Mouse (Mus musculus): ENCODE measurements around the gene Map3k14. TPM values are rescaled to one million over a fixed set of nuclear protein-coding genes. Genes with fewer than 3 reads are reported as not detected.

Gene Map3k14
- polyA plus RNA-seq (2016; fragmentation: Nextera tagmentation; extraction: Ambion mirVana): 4.0 TPM in 2 replicates

- Histone ChIP-seq H3K4me3 (peak within 1 kb of the TSS; percentile 66), H3K27ac (peak within 1 kb of the TSS; percentile 90), H3K36me3 (replicated peaks) (no peaks in the 10 kb centered on the region), H3K9me3 (no peaks in the 10 kb centered on the region), H3K27me3 (ENCODE audit: poor library complexity, severe bottlenecking) (0 out of 2 replicates have a peak, but pooled peaks cover 4% of the 10 kb centered on the region), H3K4me1 (peaks cover 80% of the 10 kb centered on the region)
- peak; percentile 99 for DNase-seq (ENCODE audit: extremely low spot score, low spot score)
- 1% methylated on average over 55 of the region's 55 CpGs for whole genome bisulfite sequencing
Measured at GRCm38 (mm10) chr11:103267346-103268219, at the start of gene Map3k14. Map3k14 (minus strand) TSS chr11:103267472.

- whole genome bisulfite sequencing: 80% methylated on average over 5 of the region's 5 CpGs
- Histone ChIP-seq H3K9me3 (no peaks in the 10 kb centered on the region), H3K4me3 (no peak overlapping the region), H3K36me3 (replicated peaks) (no peaks in the 10 kb centered on the region), H3K27ac (no peak overlapping the region), H3K4me1 (peaks cover 20% of the 10 kb centered on the region), H3K27me3 (ENCODE audit: poor library complexity, severe bottlenecking) (peaks cover 12% of the 10 kb centered on the region)
- no peak for DNase-seq (ENCODE audit: extremely low spot score, low spot score)
Measured at GRCm38 (mm10) chr11:103315379-103315778, 48.1 kb upstream of the Map3k14 start.

DNA sequence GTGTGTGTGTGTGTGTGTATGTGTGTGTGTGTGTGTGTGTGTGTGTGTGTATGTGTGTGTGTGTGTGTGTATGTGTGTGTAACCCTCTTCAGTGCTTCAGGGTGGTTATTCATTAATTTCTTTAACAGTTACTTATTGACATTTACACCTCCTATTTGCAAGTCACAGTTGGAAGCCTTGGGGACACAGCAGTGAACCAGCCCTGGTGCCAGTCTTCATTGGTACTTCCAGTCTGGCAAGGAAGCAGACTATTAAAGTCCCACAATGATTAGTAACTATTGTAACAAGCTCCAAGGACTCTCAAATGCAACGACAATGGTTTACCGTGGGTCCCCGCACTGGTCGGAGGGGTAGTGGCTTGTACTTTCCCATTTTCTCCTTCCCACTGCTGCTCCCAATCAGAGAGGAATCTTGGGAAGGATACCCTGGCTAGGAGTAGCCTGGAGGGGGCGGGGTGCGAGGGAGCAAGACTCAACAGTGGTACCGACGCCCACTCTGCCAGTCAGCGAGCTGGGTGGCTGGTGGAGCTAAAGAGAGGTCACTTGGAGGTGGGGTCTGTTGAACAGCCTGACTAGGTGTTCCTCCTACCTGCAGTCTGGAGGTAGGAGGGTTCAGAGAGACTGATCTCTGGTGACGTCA lies 47.6 kb upstream of the Map3k14 start:
- Histone ChIP-seq H3K27ac (no peak overlapping the region), H3K4me3 (no peak overlapping the region), H3K27me3 (ENCODE audit: poor library complexity, severe bottlenecking) (peaks cover 12% of the 10 kb centered on the region), H3K9me3 (no peaks in the 10 kb centered on the region), H3K36me3 (replicated peaks) (no peaks in the 10 kb centered on the region), H3K4me1 (peaks cover 20% of the 10 kb centered on the region)
- no peak for DNase-seq (ENCODE audit: extremely low spot score, low spot score)
- 81% methylated on average over 10 of the region's 10 CpGs for WGBS

- 85% methylated on average over 6 of the region's 6 CpGs for WGBS
- H3K27me3 ChIP-seq (ENCODE audit: poor library complexity, severe bottlenecking): peaks cover 12% of the 10 kb centered on the region
- no peak overlapping the region for H3K4me3 ChIP-seq
- no peaks in the 10 kb centered on the region for H3K36me3 ChIP-seq (replicated peaks)
- no peaks in the 10 kb centered on the region for H3K9me3 ChIP-seq
- no peak overlapping the region; the same call in 1 of the 2 replicates for H3K27ac ChIP-seq
- H3K4me1 ChIP-seq: peaks cover 20% of the 10 kb centered on the region
- no peak for DNase-seq (ENCODE audit: extremely low spot score, low spot score)
Measured at GRCm38 (mm10) chr11:103313542-103313941, 46.3 kb upstream of the Map3k14 start.

DNA sequence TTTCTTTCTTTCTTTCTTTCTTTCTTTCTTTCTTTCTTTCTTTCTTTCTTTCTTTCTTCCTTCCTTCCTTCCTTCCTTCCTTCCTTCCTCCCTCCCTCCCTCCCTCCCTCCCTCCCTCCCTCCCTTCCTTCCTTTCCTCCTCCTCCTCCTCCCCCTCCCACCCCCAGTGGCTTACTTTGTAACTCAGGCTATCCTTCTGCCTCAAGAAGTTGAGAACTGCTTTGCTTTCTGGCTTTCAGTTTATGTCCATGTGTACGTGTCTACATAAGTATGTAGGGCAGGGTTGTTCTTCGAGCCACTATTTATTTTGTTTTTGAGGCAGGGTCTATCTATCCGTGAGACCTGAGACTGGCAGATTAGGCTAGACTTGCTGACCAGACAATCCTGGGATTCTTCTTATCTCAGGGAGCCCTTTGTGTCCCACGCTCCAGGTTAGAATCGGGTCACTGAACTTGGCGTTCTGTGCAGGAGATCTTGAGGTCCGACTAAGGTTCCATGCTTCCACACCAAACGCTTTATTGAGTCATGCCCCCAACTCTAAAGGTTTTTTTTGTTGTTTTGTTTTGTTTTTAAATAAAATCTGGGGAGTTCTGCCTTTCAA lies 45.5 kb upstream of the Map3k14 start:
- H3K27me3 ChIP-seq (ENCODE audit: poor library complexity, severe bottlenecking): peaks cover 12% of the 10 kb centered on the region
- H3K4me1 ChIP-seq: peaks cover 20% of the 10 kb centered on the region
- no peak overlapping the region for H3K4me3 ChIP-seq
- H3K27ac ChIP-seq: peak overlapping the region; percentile 54; the same call in 1 of the 2 replicates
- no peaks in the 10 kb centered on the region for H3K36me3 ChIP-seq (replicated peaks)
- H3K9me3 ChIP-seq: no peaks in the 10 kb centered on the region
- no peak for DNase-seq (ENCODE audit: extremely low spot score, low spot score)
- 49% methylated on average over 8 of the region's 8 CpGs for WGBS

DNA sequence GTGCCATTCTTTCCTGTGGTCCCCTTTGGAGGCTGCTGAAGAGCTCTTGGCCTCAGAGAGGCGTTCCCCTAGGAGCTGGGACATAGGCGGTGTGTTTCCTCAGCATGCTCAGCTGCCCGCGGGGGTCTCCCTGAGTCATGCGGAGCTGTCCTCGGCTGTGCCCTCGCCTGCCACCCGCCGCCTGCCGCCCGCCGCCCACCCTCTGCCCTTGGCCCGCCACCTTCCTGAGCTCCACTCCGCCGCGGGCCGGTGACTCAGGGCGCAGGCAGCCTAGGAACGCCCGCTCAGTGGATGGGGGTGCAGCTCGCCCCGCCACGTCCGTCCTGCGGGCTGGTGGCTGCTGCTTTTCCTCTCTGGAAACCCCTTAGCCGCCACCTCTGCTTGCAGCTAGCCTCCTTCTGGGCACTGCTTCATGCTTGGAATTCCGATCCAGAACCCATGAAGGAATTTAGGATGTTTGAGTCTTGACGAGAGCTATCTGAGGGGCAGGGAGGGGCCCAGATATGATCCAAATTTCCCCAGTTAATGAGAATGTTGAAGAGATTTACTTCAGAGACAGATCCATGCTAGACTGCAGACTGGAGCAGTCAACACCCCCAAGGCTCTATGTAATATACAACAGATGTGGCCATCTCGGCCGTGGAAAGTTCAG lies 44.8 kb upstream of the Map3k14 start:
- Histone ChIP-seq H3K36me3 (replicated peaks) (no peaks in the 10 kb centered on the region), H3K4me1 (peaks cover 20% of the 10 kb centered on the region), H3K9me3 (no peaks in the 10 kb centered on the region), H3K4me3 (peak overlapping the region; percentile 51), H3K27me3 (ENCODE audit: poor library complexity, severe bottlenecking) (peaks cover 12% of the 10 kb centered on the region), H3K27ac (peak overlapping the region; percentile 85)
- peak; percentile 47 for DNase-seq (ENCODE audit: extremely low spot score, low spot score)
- 5% methylated on average over 27 of the region's 30 CpGs for WGBS

DNA sequence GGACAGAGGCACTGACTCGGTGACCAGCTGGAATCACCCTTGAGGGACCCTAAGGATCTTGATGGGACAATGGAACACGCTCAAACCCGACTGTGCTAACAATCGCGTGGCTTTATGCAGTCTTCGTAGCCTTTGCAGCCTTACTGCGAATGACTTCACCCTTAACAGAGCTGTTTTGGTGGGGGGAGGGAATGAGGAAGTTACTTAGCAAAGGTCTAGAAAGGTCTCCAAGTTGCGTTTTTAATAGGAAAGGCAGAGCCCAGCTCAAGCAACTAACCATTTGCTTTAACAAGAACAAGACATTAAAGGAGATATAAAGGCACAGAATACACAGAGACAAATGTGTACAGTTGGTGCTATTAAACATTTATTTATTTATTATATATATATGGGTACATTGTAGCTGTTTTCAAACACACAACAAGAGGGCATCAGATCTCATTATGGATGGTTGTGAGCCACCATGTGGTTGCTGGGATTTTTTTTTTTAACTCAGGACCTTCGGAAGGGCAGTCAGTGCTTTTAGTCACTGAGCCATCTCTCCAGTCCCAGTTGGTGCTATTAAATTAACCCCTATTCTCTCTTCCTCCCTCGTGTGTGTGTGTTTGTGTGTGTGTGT lies 42.8 kb upstream of the Map3k14 start:
- H3K4me1 ChIP-seq: peaks cover 24% of the 10 kb centered on the region
- peaks cover 12% of the 10 kb centered on the region for H3K27me3 ChIP-seq (ENCODE audit: poor library complexity, severe bottlenecking)
- H3K36me3 ChIP-seq (replicated peaks): no peaks in the 10 kb centered on the region
- DNase-seq (ENCODE audit: extremely low spot score, low spot score): no peak
- no peaks in the 10 kb centered on the region for H3K9me3 ChIP-seq
- H3K4me3 ChIP-seq: no peak overlapping the region
- WGBS: 84% methylated on average over 10 of the region's 10 CpGs
- no peak overlapping the region for H3K27ac ChIP-seq

DNA sequence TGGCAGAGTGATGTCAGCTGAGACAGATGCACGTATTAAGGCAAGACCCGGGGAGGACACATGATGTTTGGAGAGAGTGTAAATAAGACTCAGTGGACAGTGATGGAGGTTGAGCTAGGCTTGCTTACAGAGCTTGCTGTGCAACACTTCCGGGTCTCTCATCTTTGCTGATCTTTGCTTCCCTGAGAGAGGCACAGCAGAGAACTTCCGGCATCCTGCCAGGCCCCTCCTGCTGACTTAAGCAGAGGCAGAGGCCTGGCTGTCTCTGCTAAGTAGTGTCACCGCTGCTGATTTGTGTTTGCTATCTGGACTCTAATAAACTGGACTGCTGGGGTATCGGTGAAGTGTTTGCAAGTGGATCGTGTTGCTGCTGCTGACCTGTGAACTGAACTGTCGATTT lies 40.6 kb upstream of the Map3k14 start:
- Histone ChIP-seq H3K36me3 (replicated peaks) (no peaks in the 10 kb centered on the region), H3K27me3 (ENCODE audit: poor library complexity, severe bottlenecking) (peaks cover 12% of the 10 kb centered on the region), H3K4me3 (no peak overlapping the region), H3K4me1 (peaks cover 20% of the 10 kb centered on the region), H3K27ac (no peak overlapping the region), H3K9me3 (no peaks in the 10 kb centered on the region)
- 82% methylated on average over 8 of the region's 8 CpGs for WGBS
- no peak for DNase-seq (ENCODE audit: extremely low spot score, low spot score)

DNA sequence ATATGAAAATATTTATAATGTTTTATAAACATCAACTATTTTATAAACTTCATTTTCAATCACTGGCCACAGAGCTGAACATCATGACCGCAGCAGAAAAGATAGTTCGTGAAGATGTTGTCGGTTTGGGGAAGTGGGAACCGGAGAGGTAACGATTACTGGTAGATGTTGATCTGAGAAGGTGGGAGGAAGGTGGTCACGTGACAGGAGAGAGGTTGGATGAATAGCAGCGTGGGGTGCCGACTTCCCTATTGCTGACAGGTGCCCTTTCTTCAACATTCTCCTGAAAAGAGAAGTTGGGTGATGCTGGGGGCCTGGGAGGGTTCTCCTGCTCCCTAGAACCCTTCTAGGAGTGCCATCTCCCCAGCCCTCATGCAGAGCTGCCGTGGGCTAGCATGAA lies 37.3 kb upstream of the Map3k14 start:
- no peaks in the 10 kb centered on the region for H3K27me3 ChIP-seq (ENCODE audit: poor library complexity, severe bottlenecking)
- H3K9me3 ChIP-seq: no peaks in the 10 kb centered on the region
- 87% methylated on average over 9 of the region's 9 CpGs for WGBS

DNA sequence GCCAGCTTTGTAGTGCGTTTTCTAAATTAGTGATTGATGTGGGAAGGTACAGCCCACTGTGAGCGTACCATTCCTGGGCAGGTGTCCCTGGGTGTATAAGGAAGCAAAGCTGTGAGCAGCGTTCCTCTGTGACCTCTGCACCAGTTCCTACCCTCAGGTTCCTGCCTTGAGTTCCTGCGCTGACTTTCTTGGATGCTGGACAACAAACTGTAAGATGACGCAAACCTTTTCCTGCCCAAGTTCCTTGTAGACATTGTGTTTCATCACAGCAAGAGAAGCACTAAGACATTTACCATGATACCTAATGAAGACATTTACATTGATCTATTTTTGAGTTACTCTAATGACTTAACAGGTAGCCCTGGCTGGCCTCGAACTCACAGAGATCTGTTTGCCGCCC lies 27.5 kb upstream of the Map3k14 start:
- Histone ChIP-seq H3K4me3 (no peak overlapping the region), H3K9me3 (no peaks in the 10 kb centered on the region), H3K27me3 (ENCODE audit: poor library complexity, severe bottlenecking) (no peaks in the 10 kb centered on the region), H3K36me3 (replicated peaks) (no peaks in the 10 kb centered on the region), H3K4me1 (peaks cover 17% of the 10 kb centered on the region), H3K27ac (no peak overlapping the region)
- WGBS: 90% methylated on average over 7 of the region's 7 CpGs
- no peak for DNase-seq (ENCODE audit: extremely low spot score, low spot score)

More for the DNA sequence above, 37.3 kb upstream of the Map3k14 start:
- H3K4me3 ChIP-seq: no peak overlapping the region
- no peaks in the 10 kb centered on the region for H3K36me3 ChIP-seq (replicated peaks)
- 0 out of 2 replicates have a peak, but pooled peaks cover 4% of the 10 kb centered on the region for H3K4me1 ChIP-seq
- DNase-seq (ENCODE audit: extremely low spot score, low spot score): no peak
- H3K27ac ChIP-seq: no peak overlapping the region

GRCm38 (mm10) chr11:103294066-103294465 lies 26.8 kb upstream of the Map3k14 start:
- H3K36me3 ChIP-seq (replicated peaks): no peaks in the 10 kb centered on the region
- H3K27me3 ChIP-seq (ENCODE audit: poor library complexity, severe bottlenecking): no peaks in the 10 kb centered on the region
- H3K4me3 ChIP-seq: no peak overlapping the region
- H3K27ac ChIP-seq: no peak overlapping the region
- no peaks in the 10 kb centered on the region for H3K9me3 ChIP-seq
- WGBS: 90% methylated on average over 6 of the region's 6 CpGs
- peaks cover 17% of the 10 kb centered on the region for H3K4me1 ChIP-seq
- no peak for DNase-seq (ENCODE audit: extremely low spot score, low spot score)

- Histone ChIP-seq H3K9me3 (no peaks in the 10 kb centered on the region), H3K4me1 (peaks cover 17% of the 10 kb centered on the region), H3K27me3 (ENCODE audit: poor library complexity, severe bottlenecking) (no peaks in the 10 kb centered on the region), H3K4me3 (no peak overlapping the region), H3K27ac (no peak overlapping the region), H3K36me3 (replicated peaks) (no peaks in the 10 kb centered on the region)
- DNase-seq (ENCODE audit: extremely low spot score, low spot score): no peak
- 80% methylated on average over 5 of the region's 5 CpGs for WGBS
Measured at GRCm38 (mm10) chr11:103292890-103293287, 25.6 kb upstream of the Map3k14 start.
